Mouse (Mus musculus): ENCODE results near the gene Mtmr12.

Mtmr12 gene

GRCm38 (mm10) chr15:12274053-12274769, 69.4 kb downstream of the Mtmr12 start:
- DNase-seq (ENCODE audit: extremely low spot score, low spot score) = no peak

GRCm38 (mm10) chr15:12275091-12275623, 70.3 kb downstream of the Mtmr12 start:
- DNase-seq (ENCODE audit: extremely low spot score, low spot score) = no peak

- DNase-seq (ENCODE audit: extremely low spot score, low spot score) = no peak
Observed at GRCm38 (mm10) chr15:12279816-12280215, 75.0 kb downstream of the Mtmr12 start.

- no peak for DNase-seq (ENCODE audit: extremely low spot score, low spot score)
Observed at GRCm38 (mm10) chr15:12284794-12285534, 80.1 kb downstream of the Mtmr12 start.

DNA sequence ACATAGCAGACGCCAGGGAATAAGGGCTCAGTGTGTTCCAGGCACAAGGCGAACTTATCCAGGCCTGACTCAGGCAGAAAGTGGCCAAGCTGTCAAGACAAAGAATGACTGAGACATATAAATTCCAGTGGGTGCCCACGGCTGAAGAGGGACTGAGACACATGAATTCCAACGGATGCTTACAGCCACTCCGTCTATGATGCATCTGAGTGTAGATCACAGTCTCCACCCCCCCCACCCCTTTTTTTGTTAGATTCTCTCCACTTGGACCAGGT, 80.6 kb downstream of the Mtmr12 start:
- DNase-seq (ENCODE audit: extremely low spot score, low spot score) = no peak

GRCm38 (mm10) chr15:12290330-12290729, 85.5 kb downstream of the Mtmr12 start:
- no peak for DNase-seq (ENCODE audit: extremely low spot score, low spot score)

DNA sequence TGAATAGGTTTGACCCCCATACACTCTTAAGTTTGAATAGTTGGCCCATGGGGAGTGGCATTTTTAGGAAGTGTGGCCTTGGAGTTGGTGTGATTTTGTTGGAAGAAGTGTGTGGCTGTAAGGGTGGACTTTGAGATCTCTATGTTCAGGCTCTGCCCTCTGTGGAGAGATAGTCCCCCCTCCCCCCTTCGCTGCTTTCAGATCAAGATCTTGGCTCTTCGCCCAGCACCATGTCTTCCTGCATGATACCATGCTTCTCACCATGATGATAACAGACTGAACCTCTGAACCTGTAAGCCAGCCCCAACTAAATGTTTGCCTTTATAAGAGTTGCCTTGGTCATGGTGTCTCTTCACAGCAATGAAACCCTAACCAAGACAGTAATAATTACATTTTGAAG, 86.9 kb downstream of the Mtmr12 start:
- no peak for DNase-seq (ENCODE audit: extremely low spot score, low spot score)

DNA sequence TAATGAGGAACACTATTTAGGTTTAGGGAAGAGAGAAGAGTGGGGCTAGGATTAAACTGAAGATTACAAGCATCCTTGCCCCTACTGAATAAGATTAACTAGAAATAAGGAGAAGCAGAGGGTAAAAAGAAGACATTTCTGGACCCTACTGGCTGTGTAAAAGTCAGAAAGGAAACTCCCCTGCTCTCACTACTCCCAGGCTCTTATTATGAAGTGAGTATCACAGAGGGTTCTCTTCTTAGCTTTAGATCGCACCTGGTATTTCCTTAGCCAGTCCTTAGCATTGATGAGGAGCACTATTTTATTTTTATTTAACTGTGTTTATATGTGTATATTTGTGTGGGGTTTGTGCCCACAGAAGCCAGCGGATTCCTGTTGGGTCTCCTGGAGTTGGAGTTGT, 91.4 kb downstream of the Mtmr12 start:
- DNase-seq (ENCODE audit: extremely low spot score, low spot score) = no peak

GRCm38 (mm10) chr15:12298231-12298737, 93.5 kb downstream of the Mtmr12 start:
- no peak for DNase-seq (ENCODE audit: extremely low spot score, low spot score)

- DNase-seq (ENCODE audit: extremely low spot score, low spot score) = no peak
Observed at GRCm38 (mm10) chr15:12301771-12302170, 96.9 kb downstream of the Mtmr12 start.

DNA sequence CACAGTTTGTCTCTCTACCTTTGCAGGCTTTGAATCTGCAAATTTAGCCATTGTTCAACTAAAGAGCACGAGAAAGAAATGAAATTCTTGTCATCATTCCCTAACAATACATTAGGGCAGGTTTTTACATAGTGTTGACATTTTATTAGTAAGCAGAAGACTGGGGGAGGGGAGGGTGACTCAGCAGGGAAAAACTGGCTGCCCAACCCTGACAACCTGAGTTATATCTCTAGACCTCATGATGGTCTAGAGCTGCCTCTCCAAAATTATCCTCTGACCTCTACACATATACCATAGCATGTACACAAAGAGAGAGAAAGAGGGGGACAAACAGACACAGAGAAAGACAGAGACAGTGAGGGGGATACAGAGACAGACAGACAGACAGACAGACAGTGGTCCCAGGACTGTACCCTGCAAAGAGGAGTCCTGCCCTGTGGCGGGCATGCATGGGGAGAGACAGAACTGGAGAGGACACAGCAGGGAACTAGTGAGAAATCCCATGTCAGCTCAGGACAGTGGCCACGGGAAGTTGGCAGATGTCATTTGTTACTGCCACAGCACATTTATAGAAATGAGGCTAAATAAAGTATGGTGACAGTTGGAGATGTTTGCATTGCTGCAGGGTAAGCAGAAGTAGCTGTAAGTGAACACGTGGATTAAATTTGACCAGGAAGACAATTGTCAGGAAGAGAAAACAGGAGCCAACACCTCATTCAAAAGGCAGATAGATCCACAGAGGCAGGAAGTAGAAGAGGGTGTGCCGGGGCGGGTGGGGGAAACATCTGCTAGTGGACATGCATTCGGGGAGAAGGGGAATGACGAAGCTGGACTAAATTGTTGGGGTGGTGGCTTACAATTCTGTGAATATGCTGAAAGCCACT, 101.6 kb downstream of the Mtmr12 start:
- DNase-seq (ENCODE audit: extremely low spot score, low spot score) = no peak

GRCm38 (mm10) chr15:12307114-12307513, 102.3 kb downstream of the Mtmr12 start:
- no peak for DNase-seq (ENCODE audit: extremely low spot score, low spot score)

- no peak for DNase-seq (ENCODE audit: extremely low spot score, low spot score)
Observed at GRCm38 (mm10) chr15:12308539-12308938, 103.7 kb downstream of the Mtmr12 start.

DNA sequence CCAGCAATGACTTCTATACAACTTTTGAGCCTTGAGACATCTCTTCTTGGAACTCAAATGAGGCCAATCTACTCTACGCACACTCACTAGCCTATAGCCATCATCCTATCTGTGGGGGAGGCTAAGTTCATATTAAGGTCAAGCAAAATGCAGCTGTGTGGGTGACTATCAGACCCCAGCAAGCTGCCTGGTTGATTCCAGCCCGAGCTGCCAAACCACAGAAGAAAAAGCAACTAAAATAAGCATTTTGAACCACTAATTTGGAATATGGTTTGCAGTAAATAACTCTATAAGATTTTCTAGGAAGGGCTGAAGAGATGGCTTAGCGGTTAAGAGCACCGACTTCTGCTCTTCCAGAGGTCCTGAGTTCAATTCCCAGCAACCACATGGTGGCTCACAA, 105.8 kb downstream of the Mtmr12 start:
- no peak for DNase-seq (ENCODE audit: extremely low spot score, low spot score)

- no peak for DNase-seq (ENCODE audit: extremely low spot score, low spot score)
Observed at GRCm38 (mm10) chr15:12311465-12311864, 106.6 kb downstream of the Mtmr12 start.

GRCm38 (mm10) chr15:12313255-12313654, 108.4 kb downstream of the Mtmr12 start:
- no peak for DNase-seq (ENCODE audit: extremely low spot score, low spot score)

- no peak for DNase-seq (ENCODE audit: extremely low spot score, low spot score)
Observed at GRCm38 (mm10) chr15:12314584-12314983, 109.8 kb downstream of the Mtmr12 start.

DNA sequence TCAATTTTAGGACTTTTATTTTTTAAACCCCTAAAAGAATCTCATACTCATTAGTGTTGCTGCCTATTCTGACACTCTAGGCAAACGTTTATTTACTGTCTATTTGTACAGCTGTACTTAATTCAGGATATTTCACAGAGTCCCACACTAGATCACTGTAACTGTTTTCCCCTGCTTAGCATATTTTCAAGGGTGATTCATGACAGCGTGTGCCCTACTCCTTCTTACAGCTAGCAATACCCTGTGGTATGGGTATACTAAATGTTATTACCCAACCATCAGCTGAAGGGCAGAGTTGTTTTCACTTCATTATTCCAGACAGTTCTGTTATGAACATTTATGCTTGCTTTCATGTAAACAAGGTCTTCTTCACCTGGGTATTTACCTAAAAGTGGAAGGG, 111.2 kb downstream of the Mtmr12 start:
- DNase-seq (ENCODE audit: extremely low spot score, low spot score) = no peak

GRCm38 (mm10) chr15:12317290-12317689, 112.5 kb downstream of the Mtmr12 start:
- no peak for DNase-seq (ENCODE audit: extremely low spot score, low spot score)

GRCm38 (mm10) chr15:12318451-12318850, 113.6 kb downstream of the Mtmr12 start:
- DNase-seq (ENCODE audit: extremely low spot score, low spot score) = no peak

DNA sequence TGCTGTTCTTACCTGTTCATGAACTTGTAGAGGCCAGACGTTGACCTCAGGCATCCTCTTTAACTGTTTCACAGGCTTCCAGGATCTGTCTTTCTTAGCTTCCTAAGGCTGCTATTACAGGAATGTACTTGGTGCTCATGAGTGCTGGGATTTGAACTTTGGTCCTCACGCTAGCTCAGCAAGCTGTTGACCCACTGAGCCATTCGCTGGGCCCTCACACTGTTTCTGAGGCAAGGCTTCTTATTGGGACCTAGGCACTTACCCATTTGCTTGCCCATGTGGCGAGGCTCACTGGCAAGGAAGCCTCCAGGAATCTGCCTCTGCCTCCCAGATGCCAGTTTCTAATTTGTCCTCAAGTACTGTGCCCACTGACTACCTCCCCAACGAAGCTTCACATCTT, 115.1 kb downstream of the Mtmr12 start:
- DNase-seq (ENCODE audit: extremely low spot score, low spot score) = no peak

All from neural tube, embryonic 10.5 days (tissue).